Mouse (Mus musculus) megakaryocyte-erythroid progenitor cell, adult 5 weeks (primary cell): ENCODE results near the gene Gm10715. TPM values are rescaled to one million over a fixed set of nuclear protein-coding genes. Genes with fewer than 3 reads are reported as not detected.

Experiments used
- polyA plus RNA-seq: library from polyadenylated mRNA; stranded (reverse); fragments of >175 nt; gene quantifications from 2 replicates; pipeline ENCODE4 v1.2.3, GENCODE M21; 2012

The Gm10715 gene
- not detected in 2 replicates for polyA plus RNA-seq

GRCm38 (mm10) chr9:3036577-3036976 lies at the start of gene Gm10715:
TSS of gene Gm10715 (plus strand) at chr9:3036877.

GRCm38 (mm10) chr9:3000445-3000972 lies 36.2 kb upstream of the Gm10715 start, which contains the start of gene Gm10722:
TSS of gene Gm10722 (plus strand) at chr9:3000922.

GRCm38 (mm10) chr9:3002794-3003396 lies 33.8 kb upstream of the Gm10715 start, which contains the start of gene Gm11168:
TSS of gene Gm11168 (plus strand) at chr9:3003346.

GRCm38 (mm10) chr9:3012733-3013279 lies 23.9 kb upstream of the Gm10715 start, which contains the start of gene Gm10721:
TSS of gene Gm10721 (plus strand) at chr9:3013140.

GRCm38 (mm10) chr9:3015354-3015753 lies 21.3 kb upstream of the Gm10715 start, which contains the start of gene Gm10720:
TSS of gene Gm10720 (plus strand) at chr9:3015654.

GRCm38 (mm10) chr9:3017108-3017507 lies 19.6 kb upstream of the Gm10715 start, which contains the start of gene Gm10719:
TSS of gene Gm10719 (plus strand) at chr9:3017408.

GRCm38 (mm10) chr9:3023312-3023984 lies 13.2 kb upstream of the Gm10715 start, which contains the start of gene Gm10718:
TSS of gene Gm10718 (plus strand) at chr9:3023547.

GRCm38 (mm10) chr9:3024912-3025467 lies 11.7 kb upstream of the Gm10715 start, which contains the start of gene Gm10717:
TSS of gene Gm10717 (plus strand) at chr9:3025417.

GRCm38 (mm10) chr9:3034299-3034698 lies 2.4 kb upstream of the Gm10715 start, which contains the start of gene Gm17535:
TSS of gene Gm17535 (plus strand) at chr9:3034599.

Other genes starting within 250 kb of the Gm10715 start
- 0.52 TPM in 1 of 2 replicates, not detected in the other for gene Gm10722, start 36.0 kb upstream of the Gm10715 start, polyA plus RNA-seq
- 0.34 and 1.7 TPM in 2 replicates for gene Gm11168, start 33.5 kb upstream of the Gm10715 start, polyA plus RNA-seq
- 0.89 and 1.3 TPM in 2 replicates for gene Gm10721, start 23.7 kb upstream of the Gm10715 start, polyA plus RNA-seq
- gene Gm10720, start 21.2 kb upstream of the Gm10715 start, polyA plus RNA-seq = 0.16 TPM in 1 of 2 replicates, not detected in the other
- 4.6 and 9.5 TPM in 2 replicates for gene Gm10719, start 19.5 kb upstream of the Gm10715 start, polyA plus RNA-seq
- gene Gm10718, start 13.3 kb upstream of the Gm10715 start, polyA plus RNA-seq = 10.9 and 17.3 TPM in 2 replicates
- gene Gm10717, start 11.5 kb upstream of the Gm10715 start, polyA plus RNA-seq = 0.82 and 1.9 TPM in 2 replicates
- gene Gm17535, start 2.3 kb upstream of the Gm10715 start, polyA plus RNA-seq = 0.11 TPM in 1 of 2 replicates, not detected in the other